Mouse (Mus musculus) 3134 (cell line): ENCODE measurements at regions not wholly inside any gene's neighbourhood (a gene's known extent, or its start where the extent isn't known, plus 50 kb on each side); places are given as distances from the start of the nearest gene placed in this dataset.

Experiments used
- DNase-seq: peaks from one replicate; pipeline ENCODE4 v3.0.0-alpha.2; 2011; ENCODE audit warnings: low spot score; ENCODE audit not compliant: insufficient read length; ENCODE audit errors: extremely low read depth

DNA sequence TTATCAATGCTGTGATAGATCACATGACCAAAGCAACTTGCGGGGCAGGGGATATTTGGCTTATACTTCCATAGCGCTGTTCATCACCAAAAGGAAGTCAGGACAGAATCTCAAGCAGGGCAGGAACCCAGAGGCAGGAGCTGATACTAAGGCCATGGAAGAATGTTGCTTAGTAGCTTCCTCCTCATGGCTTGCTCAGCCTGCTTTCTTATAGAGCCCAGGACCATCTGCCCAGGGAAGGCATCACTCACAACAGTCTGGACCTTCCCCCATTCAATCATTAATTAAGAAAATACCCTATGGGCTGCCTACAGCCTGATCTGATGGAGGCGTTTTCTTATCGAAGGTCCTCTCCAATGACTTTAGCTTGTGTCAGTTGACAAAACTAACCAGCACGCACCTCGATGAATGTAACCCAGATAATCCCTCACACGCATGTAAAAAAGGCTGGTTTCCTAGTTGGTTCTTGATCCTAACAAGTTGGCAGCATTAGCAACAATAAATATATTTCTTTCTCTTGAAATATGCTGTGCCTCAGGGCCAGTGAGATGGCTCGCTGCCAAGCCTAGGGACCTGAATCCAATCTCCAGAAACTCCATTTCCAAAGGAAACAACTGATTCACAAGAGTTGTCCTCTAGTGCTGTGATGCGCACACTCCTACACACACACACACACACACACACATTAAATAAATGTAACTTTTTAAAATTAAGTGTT lies 60.6 kb upstream of the Krtap11-1 start:
- no peak for DNase-seq

DNA sequence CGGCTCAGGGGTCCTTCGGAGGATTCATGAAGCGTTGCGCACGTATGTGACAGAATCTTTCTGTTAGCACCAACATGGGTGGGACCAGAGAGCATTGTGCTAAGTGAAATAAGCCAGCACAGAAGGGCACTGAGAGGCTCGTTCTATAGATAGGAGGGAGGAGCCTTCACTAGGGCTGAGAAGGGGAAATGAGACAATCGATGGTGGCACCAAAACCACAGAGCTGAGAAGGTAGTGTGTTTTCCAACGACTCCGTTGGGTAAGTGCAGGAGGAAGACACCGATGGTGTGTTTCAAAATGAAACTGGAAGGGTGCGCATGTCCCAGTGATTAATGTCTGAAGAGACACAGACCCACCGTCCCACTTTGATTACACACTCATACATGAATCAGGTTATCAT lies 54.7 kb upstream of the Krtap11-1 start:
- DNase-seq, result no peak

DNA sequence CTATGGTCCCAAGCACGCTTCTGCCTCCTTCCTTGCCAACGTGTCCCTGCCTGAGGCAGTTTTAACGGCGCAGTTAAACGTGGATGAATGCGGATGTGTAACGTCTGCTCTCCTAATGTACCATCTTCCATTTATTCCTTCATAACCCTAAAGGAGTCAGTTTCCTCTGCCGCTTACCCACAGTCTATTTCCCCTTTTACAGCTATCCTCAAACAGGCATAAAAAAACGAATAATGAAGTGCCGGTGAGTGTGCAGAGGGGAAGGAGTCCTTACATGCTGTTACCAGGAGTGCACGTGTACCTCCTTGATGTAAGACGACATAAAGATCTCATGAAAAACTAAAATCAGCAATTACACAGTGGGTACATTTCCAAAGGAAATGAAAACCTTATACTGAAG lies 54.3 kb upstream of the Krtap11-1 start:
- DNase-seq, result no peak
